ENCODE assay signal across 19 mouse cellular contexts in genomic region chr17:29477357-29477756, GRCm38 (mm10). TPM values are rescaled to one million over a fixed set of nuclear protein-coding genes. Genes with fewer than 3 reads are reported as not detected.
A peak's percentile ranks its signal among the peaks of the same experiment; 100 is the strongest.
DNase-seq lines count a peak whose midpoint lies in the region; ATAC-seq and TF ChIP-seq lines count a peak whose summit lies in the region.
"Had no signal": no experiment of that assay in that cellular context is flagged by ENCODE, and none has a peak within 500 bp of the region (broad histone marks: within the 10 kb centered on the region; RNA-seq: fewer than 3 reads in every experiment).

No protein-coding gene starts in this region.

- dilution Hi-C loops in CH12.LX (cut with MboI; ENCODE audit: extremely low pct_ligation_motif_present, extremely low pct_unique_long_range_greater_than_20kb, low sequenced_read_pairs), result no loop called here

- H3K4me1 ChIP-seq in CH12.LX (ENCODE audit: control insufficient read depth in 1 of 2, insufficient read depth in 2 of 2), result peaks cover 22 to 69% of the 10 kb centered on the region in 2 experiments
- H3K4me1 ChIP-seq in small intestine, adult 2 months (ENCODE audit: control insufficient read depth, insufficient read depth, insufficient read length, low read length), result peaks cover 4% of the 10 kb centered on the region; the same call in 1 of the 2 replicates
- H3K4me1 ChIP-seq in forebrain, embryonic 15.5 days, result 0 out of 2 replicates have a peak, but pooled peaks cover 2% of the 10 kb centered on the region
- no peaks in the 10 kb centered on the region for H3K4me1 ChIP-seq in intestine, embryonic 16.5 days (ENCODE audit: control insufficient read depth, insufficient read depth, low read length)
- H3K4me1 ChIP-seq: forebrain, embryonic 13.5 days; hindbrain, embryonic 15.5 days had no signal

- H3K36me3 ChIP-seq in CH12.LX (replicated peaks in 1 of 2; ENCODE audit: control insufficient read depth in 1 of 2, insufficient read depth in 1 of 2, low read length in 1 of 2), result no peaks in the 10 kb centered on the region
- H3K36me3 ChIP-seq in small intestine, adult 2 months (ENCODE audit: control insufficient read depth, insufficient read depth, low read length), result no peaks in the 10 kb centered on the region
- no peaks in the 10 kb centered on the region for H3K36me3 ChIP-seq in forebrain, embryonic 15.5 days
- H3K36me3 ChIP-seq in intestine, embryonic 16.5 days (ENCODE audit: control insufficient read depth, insufficient read depth, low read length), result no peaks in the 10 kb centered on the region
- H3K36me3 ChIP-seq: embryonic facial prominence, embryonic 10.5 days; G1E; heart, embryonic 13.5 days; hindbrain, embryonic 15.5 days had no signal

- H3K79me2 ChIP-seq in CH12.LX (replicated peaks; ENCODE audit: control insufficient read depth, extremely low read depth, insufficient read depth, poor library complexity, severe bottlenecking), result no peaks in the 10 kb centered on the region

- peak overlapping the region; percentile 97 for H3K27ac ChIP-seq in CH12.LX (ENCODE audit: insufficient read depth, low read depth)
- peak overlapping the region; percentile 71 for H3K27ac ChIP-seq in small intestine, adult 2 months (ENCODE audit: insufficient read depth, low read depth, low read length)
- H3K27ac ChIP-seq in forebrain, embryonic 15.5 days (replicated peaks), result no peak overlapping the region
- H3K27ac ChIP-seq in intestine, embryonic 16.5 days (ENCODE audit: low read length), result no peak overlapping the region
- H3K27ac ChIP-seq: embryonic facial prominence, embryonic 10.5 days; forebrain, embryonic 13.5 days; heart, embryonic 13.5 days; hindbrain, embryonic 15.5 days had no signal

- TF ChIP-seq RAD21 in CH12.LX (IDR thresholded peaks at IDR 0.05; ENCODE audit: low read depth, low read length), result no peak; the same call in none of the 2 replicates

- WGBS in small intestine, adult 2 months, result 94% methylated on average over 10 of the region's 10 CpGs
- 80% methylated on average over 10 of the region's 10 CpGs for WGBS in forebrain, embryonic 15.5 days
- 90% methylated on average over 10 of the region's 10 CpGs for WGBS in intestine, embryonic 16.5 days

- H3K4me2 ChIP-seq in CH12.LX (ENCODE audit: insufficient read depth, low read depth, poor library complexity, severe bottlenecking), result no peak overlapping the region
- H3K4me2 ChIP-seq in forebrain, embryonic 15.5 days (replicated peaks), result no peak overlapping the region
- H3K4me2 ChIP-seq in intestine, embryonic 16.5 days (ENCODE audit: low read depth, low read length), result no peak overlapping the region
- H3K4me2 ChIP-seq: forebrain, embryonic 13.5 days; heart, embryonic 13.5 days; hindbrain, embryonic 15.5 days had no signal

- no peaks in the 10 kb centered on the region for H3K27me3 ChIP-seq in CH12.LX (replicated peaks)
- H3K27me3 ChIP-seq in small intestine, adult 2 months (ENCODE audit: control insufficient read depth, insufficient read depth, low read length), result no peaks in the 10 kb centered on the region
- H3K27me3 ChIP-seq in forebrain, embryonic 15.5 days, result no peaks in the 10 kb centered on the region
- no peaks in the 10 kb centered on the region for H3K27me3 ChIP-seq in intestine, embryonic 16.5 days (replicated peaks; ENCODE audit: control insufficient read depth, insufficient read depth, low read length)
- H3K27me3 ChIP-seq: forebrain, embryonic 13.5 days; heart, embryonic 13.5 days; hindbrain, embryonic 15.5 days had no signal

- no peak for TF ChIP-seq CTCF in CH12.LX (conservative IDR thresholded peaks at IDR 0.05 in 1 of 2, IDR thresholded peaks at IDR 0.05 in 1 of 2; ENCODE audit: low read depth in 2 of 2, low read length in 2 of 2)
- no peak for TF ChIP-seq CTCF in small intestine, adult 2 months (IDR thresholded peaks at IDR 0.05; ENCODE audit: extremely low read depth, insufficient read length, insufficient replicate concordance, low read depth, low read length)

- no peak for ATAC-seq in forebrain, embryonic 15.5 days (replicated peaks)
- ATAC-seq in intestine, embryonic 16.5 days, result no peak
- ATAC-seq: forebrain, embryonic 13.5 days had no signal

- H3K4me3 ChIP-seq in CH12.LX (replicated peaks in 1 of 3; ENCODE audit: low read depth in 2 of 3, low read length in 2 of 3, poor library complexity in 1 of 3), result peak overlapping the region in 1 of 3 experiments; percentile 0
- no peak overlapping the region for H3K4me3 ChIP-seq in small intestine, adult 2 months (ENCODE audit: low read depth, low read length)
- no peak overlapping the region for H3K4me3 ChIP-seq in forebrain, embryonic 15.5 days
- no peak overlapping the region for H3K4me3 ChIP-seq in intestine, embryonic 16.5 days (ENCODE audit: low read length)
- H3K4me3 ChIP-seq: embryonic facial prominence, embryonic 10.5 days; forebrain, embryonic 13.5 days; heart, embryonic 13.5 days; hindbrain, embryonic 15.5 days had no signal

- H3K9me3 ChIP-seq in CH12.LX (replicated peaks; ENCODE audit: low read length), result peaks cover 4% of the 10 kb centered on the region
- no peaks in the 10 kb centered on the region for H3K9me3 ChIP-seq in forebrain, embryonic 15.5 days
- H3K9me3 ChIP-seq in intestine, embryonic 16.5 days (ENCODE audit: control insufficient read depth, low read length), result no peaks in the 10 kb centered on the region
- H3K9me3 ChIP-seq: embryonic facial prominence, embryonic 10.5 days; forebrain, embryonic 13.5 days; heart, embryonic 13.5 days; hindbrain, embryonic 15.5 days had no signal

- TF ChIP-seq POLR2A in CH12.LX (IDR thresholded peaks at IDR 0.05; ENCODE audit: low read depth, low read length), result no peak
- TF ChIP-seq POLR2A in small intestine, adult 2 months (IDR thresholded peaks at IDR 0.05; ENCODE audit: low read depth, low read length), result no peak

- DNase-seq in A20 (ENCODE audit: low read depth, low spot score) (peak; percentile 97), CH12.LX (ENCODE audit: extremely low read depth) (peak; percentile 91), R1 (ENCODE audit: low read depth, low spot score) (peak; percentile 73)
- no peak for DNase-seq in spleen, adult 12 weeks (ENCODE audit: low spot score)
- DNase-seq: adrenal gland, postnatal 14 days; cerebellum, adult 18-20 months; cerebellum, adult 9-11 months; cerebellum, postnatal 36 days; gastrocnemius, postnatal 36 days; heart, adult 11 months; heart, postnatal 36 days had no signal

- TF ChIP-seq EP300 in CH12.LX (IDR thresholded peaks at IDR 0.05; ENCODE audit: low read length), result peak; percentile 98

- in situ Hi-C loops in CH12.LX (cut with MboI; ENCODE audit: low pct_ligation_motif_present, low pct_unique_long_range_greater_than_20kb, low sequenced_read_pairs), result no loop called here

- no peak overlapping the region for H3K9ac ChIP-seq in CH12.LX (ENCODE audit: insufficient read depth, low read depth)
- H3K9ac ChIP-seq in forebrain, embryonic 15.5 days (replicated peaks), result no peak overlapping the region
- no peak overlapping the region for H3K9ac ChIP-seq in intestine, embryonic 16.5 days (ENCODE audit: low read depth, low read length)
- H3K9ac ChIP-seq: forebrain, embryonic 13.5 days; heart, embryonic 13.5 days; hindbrain, embryonic 15.5 days had no signal

TF ChIP-seq in CH12.LX, 34 proteins besides CTCF, POLR2A, EP300 and RAD21 (continues in another document):
- TF ChIP-seq MAZ (IDR thresholded peaks at IDR 0.05; ENCODE audit: low read depth, low read length) (peak; percentile 83; the same call in 1 of the 2 replicates), ZC3H11A (IDR thresholded peaks at IDR 0.05; ENCODE audit: low read depth, low read length) (no peak), CHD2 (IDR thresholded peaks at IDR 0.05; ENCODE audit: low read length) (peak; percentile 89), BHLHE40 (IDR thresholded peaks at IDR 0.05; ENCODE audit: low read depth, low read length) (peak; percentile 97), RCOR1 (conservative IDR thresholded peaks at IDR 0.05; ENCODE audit: low read depth, low read length) (peak; percentile 91), KAT2A (IDR thresholded peaks at IDR 0.05; ENCODE audit: insufficient replicate concordance, low read length) (peak; percentile 58; the same call in 1 of the 2 replicates), NELFE (IDR thresholded peaks at IDR 0.05; ENCODE audit: low read depth, low read length) (no peak), SIN3A (IDR thresholded peaks at IDR 0.05; ENCODE audit: low read length) (peak; percentile 86), TBP (conservative IDR thresholded peaks at IDR 0.05; ENCODE audit: low read depth, low read length) (0 out of 2 replicates have a peak, but pooled peaks have one; percentile 45), MYC (IDR thresholded peaks at IDR 0.05; ENCODE audit: low read depth, low read length) (peak; percentile 89), USF1 (IDR thresholded peaks at IDR 0.05; ENCODE audit: low read depth, low read length) (0 out of 2 replicates have a peak, but pooled peaks have one; percentile 20), ZNF384 (IDR thresholded peaks at IDR 0.05; ENCODE audit: low read depth, low read length) (peak; percentile 93), E2F4 (IDR thresholded peaks at IDR 0.05; ENCODE audit: insufficient replicate concordance, low read depth, low read length) (0 out of 2 replicates have a peak, but pooled peaks have one; percentile 57), MAX (IDR thresholded peaks at IDR 0.05; ENCODE audit: low read length) (peak; percentile 68), MEF2A (IDR thresholded peaks at IDR 0.05; ENCODE audit: borderline replicate concordance, low read depth, low read length) (peak; percentile 91), ZKSCAN1 (IDR thresholded peaks at IDR 0.05; ENCODE audit: borderline replicate concordance, low read depth, low read length) (no peak), GABPA (IDR thresholded peaks at IDR 0.05; ENCODE audit: insufficient replicate concordance, low read depth, low read length) (no peak), CHD1 (IDR thresholded peaks at IDR 0.05; ENCODE audit: low read depth, low read length) (peak; percentile 37; the same call in 1 of the 2 replicates), IRF4 (IDR thresholded peaks at IDR 0.05; ENCODE audit: low read depth, low read length) (peak; percentile 90), NRF1 (IDR thresholded peaks at IDR 0.05; ENCODE audit: low read depth, low read length) (0 out of 2 replicates have a peak, but pooled peaks have one; percentile 27), POLR2AphosphoS2 (IDR thresholded peaks at IDR 0.05; ENCODE audit: low read depth, low read length) (no peak), JUND (conservative IDR thresholded peaks at IDR 0.05; ENCODE audit: low read depth, low read length) (peak; percentile 57), ZMIZ1 (IDR thresholded peaks at IDR 0.05; ENCODE audit: low read depth, low read length) (peak; percentile 64; the same call in 1 of the 2 replicates)

RNA-seq across cellular contexts. Expression of gene Pim1, which starts 13.2 kb away (rescaled TPM):
- total RNA-seq in CH12.LX (2012; rRNA removed), result 141 and 178 TPM in 2 replicates
- 72.7 and 75.8 TPM in 2 replicates for total RNA-seq in CH12.LX (2014; rRNA removed)
- 121 and 133 TPM in 2 replicates for polyA plus RNA-seq in CH12.LX (2012; ENCODE audit: insufficient read length, low read depth)
- 38.9 and 160 TPM in 2 replicates for polyA plus RNA-seq in small intestine, adult 2 months (2012; rRNA removed)
- 15.6 and 17.7 TPM in 2 replicates for polyA plus RNA-seq in forebrain, embryonic 15.5 days (2015; fragmentation: Nextera tagmentation; extraction: Ambion mirVana)
- polyA plus RNA-seq in intestine, embryonic 16.5 days (2015; fragmentation: Nextera tagmentation; extraction: Ambion mirVana), result 11.8 and 12.8 TPM in 2 replicates

Comparison
In these comparisons a context has a peak if more than half of its experiments do, and no peak if none do; other contexts are left out.
1. H3K27ac ChIP-seq: peak in CH12.LX (single experiment) and small intestine, adult 2 months (single experiment); none in forebrain, embryonic 15.5 days (single experiment) and intestine, embryonic 16.5 days (single experiment).